Mouse (Mus musculus) C2C12 (cell line): Measurements from ENCODE around the gene Cgnl1. TPM values are rescaled to one million over a fixed set of nuclear protein-coding genes. Genes with fewer than 3 reads are reported as not detected.

ENCODE experiments used
- H3K27me3 ChIP-seq: one replicate; pipeline ENCODE4 v1.6.1; 2011; ENCODE audit not compliant: control insufficient read depth, insufficient read depth, insufficient read length
- H3K36me3 ChIP-seq: one replicate; pipeline ENCODE4 v1.6.1; 2011; ENCODE audit not compliant: control insufficient read depth, insufficient read depth
- H3K4me3 ChIP-seq: one replicate; pipeline ENCODE4 v1.5.1; 2011; ENCODE audit warnings: mild to moderate bottlenecking, control low read depth; ENCODE audit not compliant: poor library complexity, insufficient read depth, severe bottlenecking
- H3K79me2 ChIP-seq: one replicate; pipeline ENCODE4 v1.6.1; 2011; ENCODE audit not compliant: control insufficient read depth, insufficient read depth
- H3K79me3 ChIP-seq: one replicate; pipeline ENCODE4 v1.6.1; 2011; ENCODE audit warnings: low read depth, control low read depth
- H3ac ChIP-seq: one replicate; pipeline ENCODE3; 2011; ENCODE audit warnings: low read depth; ENCODE audit not compliant: control insufficient read depth, insufficient read length
- CEBPB ChIP-seq: IDR thresholded peaks from one replicate; pipeline ENCODE4 v1.6.1; 2011; ENCODE audit warnings: low read depth, mild to moderate bottlenecking, control low read depth, moderate library complexity
- CTCF ChIP-seq: IDR thresholded peaks from one replicate; pipeline ENCODE4 v1.5.1; 2011; ENCODE audit not compliant: control insufficient read depth, insufficient read depth, insufficient read length
- FOSL1 ChIP-seq: IDR thresholded peaks from one replicate; pipeline ENCODE4 v1.8.0; 2011; ENCODE audit warnings: mild to moderate bottlenecking, low read length; ENCODE audit not compliant: poor library complexity, insufficient read depth, severe bottlenecking
- MAX ChIP-seq: IDR thresholded peaks from one replicate; pipeline ENCODE4 v1.6.1; 2011; ENCODE audit warnings: mild to moderate bottlenecking, control low read depth
- MYOD1 ChIP-seq: IDR thresholded peaks from one replicate; pipeline ENCODE4 v1.6.1; 2011; ENCODE audit warnings: low read depth; ENCODE audit not compliant: control insufficient read depth, insufficient read length
- MYOG ChIP-seq: IDR thresholded peaks from one replicate; pipeline ENCODE4 v1.6.1; 2011; ENCODE audit not compliant: control insufficient read depth, insufficient read length; ENCODE audit errors: extremely low read depth
- USF1 ChIP-seq: IDR thresholded peaks from one replicate; pipeline ENCODE4 v1.6.1; 2011; ENCODE audit warnings: low read depth, mild to moderate bottlenecking, control low read depth, moderate library complexity
- polyA plus RNA-seq: library from polyadenylated mRNA; unstranded; fragments of >200 nt; fragmentation: generic; extraction: Trizol; gene quantifications from one replicate; pipeline ENCODE4 v1.2.1, GENCODE M21; 2012; ENCODE audit warnings: missing spikeins

The Cgnl1 gene
- polyA plus RNA-seq, 1 experiment, result 1.9 TPM

DNA sequence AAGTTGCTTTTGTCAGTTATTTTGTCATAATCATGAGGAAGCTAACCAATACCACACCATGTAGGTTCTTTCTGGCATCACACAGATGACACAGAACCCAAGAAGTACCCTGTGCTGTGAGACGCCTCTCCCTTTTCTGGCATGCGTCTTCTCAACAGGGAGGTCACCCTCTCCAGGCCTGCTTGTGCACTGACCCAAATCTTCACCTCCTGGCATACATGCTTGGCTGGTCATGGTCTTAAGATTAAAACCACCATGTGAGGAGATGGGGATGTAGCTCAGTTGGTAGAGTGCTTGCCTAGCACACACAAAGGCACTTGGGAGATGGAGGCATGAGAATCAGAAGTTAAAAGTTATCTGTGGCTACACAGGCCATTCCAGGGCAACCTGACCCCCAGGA lies 96.2 kb downstream of the Cgnl1 start:
- H3K27me3 ChIP-seq, result no peaks in the 10 kb centered on the region
- no peaks in the 10 kb centered on the region for H3K79me3 ChIP-seq
- no peak overlapping the region for H3ac ChIP-seq
- no peak for TF ChIP-seq MYOG
- no peak for TF ChIP-seq CEBPB
- no peak for TF ChIP-seq MYOD1
- no peak for TF ChIP-seq MAX
- TF ChIP-seq USF1, result no peak
- no peak for TF ChIP-seq CTCF
- no peak for TF ChIP-seq FOSL1
- H3K4me3 ChIP-seq, result no peak overlapping the region
- H3K36me3 ChIP-seq, result no peaks in the 10 kb centered on the region
- no peaks in the 10 kb centered on the region for H3K79me2 ChIP-seq

DNA sequence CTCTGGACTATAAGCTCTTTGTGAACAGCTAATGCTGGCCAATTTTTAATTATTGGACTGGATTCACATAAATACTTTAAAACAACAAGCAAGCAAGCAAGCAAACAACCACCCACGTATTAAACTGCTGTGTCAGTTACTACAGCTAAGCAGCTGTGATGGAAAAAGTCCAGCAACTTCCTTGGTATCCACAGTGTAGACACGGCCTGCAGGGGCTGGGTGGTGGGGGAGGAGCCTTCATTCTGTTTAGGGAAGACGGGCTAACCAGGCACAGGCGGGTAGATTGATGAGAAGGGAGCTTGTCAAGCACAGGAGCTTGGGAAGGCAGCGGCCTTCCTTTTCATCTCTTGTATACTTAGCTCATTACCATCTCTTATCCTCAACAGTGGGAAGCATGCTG lies 96.9 kb downstream of the Cgnl1 start:
- H3K79me3 ChIP-seq, result no peaks in the 10 kb centered on the region
- no peak for TF ChIP-seq MYOG
- TF ChIP-seq MYOD1, result no peak
- TF ChIP-seq USF1, result no peak
- no peak for TF ChIP-seq FOSL1
- no peaks in the 10 kb centered on the region for H3K27me3 ChIP-seq
- no peak overlapping the region for H3ac ChIP-seq
- no peaks in the 10 kb centered on the region for H3K36me3 ChIP-seq
- H3K79me2 ChIP-seq, result no peaks in the 10 kb centered on the region
- H3K4me3 ChIP-seq, result no peak overlapping the region

DNA sequence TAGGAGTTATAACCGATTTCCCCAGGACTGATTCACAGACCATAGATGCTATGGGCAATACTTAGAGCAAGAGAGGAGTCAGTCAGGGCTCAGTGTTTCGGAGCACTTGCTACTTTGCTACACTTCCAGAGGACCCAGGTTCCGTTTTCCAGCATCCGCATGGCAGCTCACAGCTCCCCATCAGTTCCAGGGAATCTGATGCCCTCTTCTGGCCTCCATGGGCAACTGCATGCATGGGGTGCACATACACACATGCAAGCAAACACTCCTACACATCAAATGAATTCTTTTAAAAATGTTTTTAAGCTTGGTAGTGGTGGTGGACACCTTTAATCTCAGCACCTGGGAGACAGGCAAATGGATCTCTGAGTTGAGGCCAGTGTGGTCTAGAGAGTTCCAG lies 98.9 kb downstream of the Cgnl1 start:
- Histone ChIP-seq H3K79me2 (no peaks in the 10 kb centered on the region), H3K27me3 (no peaks in the 10 kb centered on the region), H3K79me3 (no peaks in the 10 kb centered on the region), H3ac (no peak overlapping the region), H3K4me3 (no peak overlapping the region), H3K36me3 (no peaks in the 10 kb centered on the region)
- TF ChIP-seq CEBPB, result no peak
- TF ChIP-seq MAX, result no peak
- no peak for TF ChIP-seq CTCF
- no peak for TF ChIP-seq MYOG
- no peak for TF ChIP-seq FOSL1
- TF ChIP-seq USF1, result no peak
- no peak for TF ChIP-seq MYOD1

DNA sequence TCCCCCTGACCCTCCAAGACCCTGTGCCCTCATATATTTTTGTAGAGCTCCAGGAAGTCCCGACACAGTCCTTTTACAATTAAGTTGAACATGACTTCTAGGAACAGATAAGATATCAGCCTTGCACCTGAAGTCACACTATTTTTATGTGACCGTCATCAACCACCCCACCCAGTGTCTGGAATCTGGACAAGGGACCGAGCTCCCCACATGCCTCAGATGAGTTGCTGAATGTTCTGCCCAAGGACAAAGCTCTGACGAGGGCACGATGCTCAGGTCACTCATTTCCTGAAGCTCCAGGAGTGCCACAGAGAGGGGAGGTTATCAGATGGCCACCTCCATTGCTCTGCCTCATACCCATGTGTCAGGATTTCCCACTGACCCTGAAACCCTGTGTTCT lies 100.7 kb downstream of the Cgnl1 start:
- Histone ChIP-seq H3K4me3 (no peak overlapping the region), H3K27me3 (no peaks in the 10 kb centered on the region), H3K79me3 (no peaks in the 10 kb centered on the region), H3K79me2 (no peaks in the 10 kb centered on the region), H3ac (no peak overlapping the region), H3K36me3 (no peaks in the 10 kb centered on the region)
- TF ChIP-seq USF1 (no peak), FOSL1 (no peak), MYOG (no peak), CEBPB (no peak), MYOD1 (no peak), CTCF (no peak), MAX (no peak)

DNA sequence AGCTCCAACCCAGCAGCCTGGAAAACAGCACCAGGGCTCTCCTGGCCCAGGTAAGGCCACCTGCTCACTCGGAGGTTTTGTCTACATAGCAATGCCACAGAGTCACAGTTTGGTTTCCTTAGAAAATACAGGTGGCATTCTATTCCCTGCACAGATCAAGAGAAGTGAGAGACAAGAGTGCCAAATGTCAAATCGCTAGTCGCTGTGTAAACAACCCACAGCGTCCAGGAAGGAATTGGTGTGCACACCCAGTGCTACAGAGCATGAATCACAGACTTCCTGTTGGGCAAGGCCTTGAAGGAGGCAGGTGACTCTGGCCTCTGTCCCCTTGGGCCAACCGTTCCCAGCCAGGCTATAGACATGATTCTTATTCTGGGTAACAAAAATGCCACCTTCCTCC lies 103.8 kb downstream of the Cgnl1 start:
- Histone ChIP-seq H3K79me3 (no peaks in the 10 kb centered on the region), H3K36me3 (no peaks in the 10 kb centered on the region), H3ac (no peak overlapping the region), H3K27me3 (no peaks in the 10 kb centered on the region), H3K79me2 (no peaks in the 10 kb centered on the region), H3K4me3 (no peak overlapping the region)
- TF ChIP-seq CEBPB, result no peak
- TF ChIP-seq MYOG, result no peak
- no peak for TF ChIP-seq MAX
- no peak for TF ChIP-seq CTCF
- no peak for TF ChIP-seq FOSL1
- TF ChIP-seq MYOD1, result no peak
- TF ChIP-seq USF1, result no peak

DNA sequence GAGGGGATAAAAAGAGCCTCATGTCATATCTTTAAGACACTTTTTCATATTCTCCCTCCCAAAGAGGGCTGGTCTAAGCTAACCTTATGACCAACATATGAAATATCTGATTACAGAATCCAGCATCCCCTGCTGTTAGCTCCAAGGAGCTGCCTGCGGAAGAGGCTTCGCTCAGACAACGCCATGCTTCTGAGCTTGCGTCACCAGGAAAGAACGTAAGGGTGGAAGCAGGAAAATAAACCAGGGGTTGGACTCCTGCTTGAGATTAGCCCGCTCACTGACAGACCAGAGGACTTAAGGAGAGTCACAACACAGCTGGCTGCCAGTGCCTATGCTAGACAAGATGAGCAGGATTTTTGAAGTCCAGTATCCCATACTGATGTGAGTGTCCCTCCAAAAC lies 105.0 kb downstream of the Cgnl1 start:
- Histone ChIP-seq H3K4me3 (no peak overlapping the region), H3ac (no peak overlapping the region), H3K79me2 (no peaks in the 10 kb centered on the region), H3K36me3 (no peaks in the 10 kb centered on the region), H3K79me3 (no peaks in the 10 kb centered on the region), H3K27me3 (no peaks in the 10 kb centered on the region)
- TF ChIP-seq MYOD1, result no peak
- TF ChIP-seq MAX, result no peak
- no peak for TF ChIP-seq CEBPB
